Mouse (Mus musculus): Measurements from ENCODE around the gene Dusp12. TPM values are rescaled to one million over a fixed set of nuclear protein-coding genes. Genes with fewer than 3 reads are reported as not detected.

Dusp12 gene
- 21.1 TPM for polyA plus RNA-seq (2017; shearing (Covaris generic))

DNA sequence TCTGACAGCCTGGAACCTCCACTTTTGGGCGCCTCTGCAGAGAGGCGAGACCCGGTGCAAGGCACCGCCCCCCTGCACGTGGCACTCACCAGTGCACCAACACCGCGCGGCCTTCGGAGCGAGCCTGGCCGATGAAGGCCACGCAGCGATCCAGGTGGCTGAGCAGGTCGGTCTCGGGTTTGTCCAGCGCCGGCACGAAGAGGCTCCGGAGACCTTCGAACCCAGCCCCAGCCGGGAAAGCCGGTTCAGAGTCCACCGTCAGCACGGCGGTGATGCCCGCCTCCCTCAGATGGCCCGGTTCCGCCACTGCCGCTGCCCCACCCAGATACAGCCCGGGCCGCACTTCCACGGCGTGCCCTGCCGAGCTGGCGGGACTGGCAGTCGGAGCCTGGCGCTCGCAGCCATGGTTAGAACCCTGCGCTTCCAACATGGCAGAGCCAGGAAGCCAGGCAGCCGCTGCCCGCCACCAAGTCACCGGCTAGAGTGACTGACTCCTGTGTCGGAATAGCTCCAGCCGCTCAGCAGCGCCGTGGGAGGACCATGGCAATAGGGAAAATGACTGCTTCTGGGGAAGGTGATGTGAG lies at the start of gene Dusp12, which contains the start of gene Gm26620:
Gene Dusp12 (minus strand): TSS at position 563 of the 584 bp plus-strand sequence.
Gene Gm26620 (plus strand): TSS at position 88 of the 584 bp plus-strand sequence.

GRCm38 (mm10) chr1:170927378-170927777 lies 42.0 kb upstream of the Dusp12 start, which contains the start of gene Fcrla:
TSS of gene Fcrla (minus strand) at chr1:170927583.

GRCm38 (mm10) chr1:170912891-170913615 lies 27.7 kb upstream of the Dusp12 start, which contains the start of gene Fcrlb:
TSS of gene Fcrlb (minus strand) at chr1:170912941.

DNA sequence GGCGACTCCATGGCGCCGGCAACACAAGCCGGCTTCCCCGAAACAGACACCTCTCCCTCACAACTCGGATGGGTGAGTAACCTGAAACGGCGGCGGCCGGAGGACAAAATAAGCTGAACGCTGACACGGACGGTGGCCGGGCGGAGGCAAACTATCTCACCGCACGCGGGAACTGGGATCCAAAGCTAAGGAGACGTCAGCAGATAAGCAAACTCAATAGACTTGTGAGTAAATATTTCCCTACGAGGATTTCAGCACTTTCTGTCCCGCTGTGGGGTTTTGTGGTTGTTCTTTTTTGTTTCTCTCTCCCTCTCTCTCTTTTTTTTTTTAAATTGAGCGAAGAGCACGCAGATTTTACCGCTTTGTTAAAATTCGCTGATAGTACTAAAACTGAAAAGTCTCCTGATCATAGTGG lies 17.6 kb downstream of the Dusp12 start, which contains the start of gene Atf6:
Gene Atf6 (minus strand): TSS at position 81 of the 415 bp plus-strand sequence.

Other genes with a start within 250 kb of the Dusp12 start
- not detected for gene Olfml2b, start 241.0 kb downstream of the Dusp12 start, polyA plus RNA-seq (2017; shearing (Covaris generic))
- gene Atf6, start 17.8 kb downstream of the Dusp12 start, polyA plus RNA-seq (2017; shearing (Covaris generic)): 11.6 TPM
- not detected for gene Gm26620, start 475 bp downstream of the Dusp12 start, polyA plus RNA-seq (2017; shearing (Covaris generic))
- not detected for gene Fcrlb, start 27.4 kb upstream of the Dusp12 start, polyA plus RNA-seq (2017; shearing (Covaris generic))
- gene Fcrla, start 42.0 kb upstream of the Dusp12 start, polyA plus RNA-seq (2017; shearing (Covaris generic)): 1.5 TPM
- 0.27 TPM for gene Fcgr2b, start 91.0 kb upstream of the Dusp12 start, polyA plus RNA-seq (2017; shearing (Covaris generic))
- gene Fcgr4, start 133.4 kb upstream of the Dusp12 start, polyA plus RNA-seq (2017; shearing (Covaris generic)): 0.22 TPM
- gene Fcgr3, start 179.4 kb upstream of the Dusp12 start, polyA plus RNA-seq (2017; shearing (Covaris generic)): 1.3 TPM
- 2.0 TPM for gene Cfap126, start 228.4 kb upstream of the Dusp12 start, polyA plus RNA-seq (2017; shearing (Covaris generic))

Measured in CD4-positive, CD25-positive, alpha-beta regulatory T cell, adult 9 weeks (primary cell).